Mouse (Mus musculus) megakaryocyte, embryonic 14.5 days (primary cell): Measurements from ENCODE around the gene Grik3.

Experiments
- FLI1 ChIP-seq: IDR thresholded peaks from 2 replicates; pipeline ENCODE4 v1.6.1; 2012; ENCODE audit warnings: low read length, inconsistent platforms, mixed read lengths
- GATA1 ChIP-seq: IDR thresholded peaks from 3 replicates; pipeline ENCODE4 v1.6.1; 2012; ENCODE audit warnings: mixed read lengths, low read length, inconsistent platforms, borderline replicate concordance

GRCm38 (mm10) chr4:125726241-125726640 lies 235.7 kb downstream of the Grik3 start:
- no peak for TF ChIP-seq GATA1
- TF ChIP-seq FLI1: no peak
